Mouse (Mus musculus) midbrain, embryonic 12.5 days (tissue): Measurements from ENCODE around the gene Rnf227. TPM values are rescaled to one million over a fixed set of nuclear protein-coding genes. Genes with fewer than 3 reads are reported as not detected.

Source experiments
- polyA plus RNA-seq: library from polyadenylated mRNA; unstranded; fragments of >200 nt; fragmentation: Nextera tagmentation; extraction: Ambion mirVana; gene quantifications from 2 replicates; pipeline ENCODE4 v1.2.1, GENCODE M21; 2016

Rnf227 gene
- polyA plus RNA-seq, 1 experiment from 2014 or later: 48.4 TPM

Other genes with a start within 250 kb of the Rnf227 start
- gene Per1, start 245.2 kb upstream of the Rnf227 start, polyA plus RNA-seq: 9.8 and 10.9 TPM in 2 replicates
- 0.21 and 0.38 TPM in 2 replicates for gene Hes7, start 220.1 kb upstream of the Rnf227 start, polyA plus RNA-seq
- gene 9130213A22Rik, start 217.9 kb upstream of the Rnf227 start, polyA plus RNA-seq: 0.18 and 0.29 TPM in 2 replicates
- 0.66 and 0.67 TPM in 2 replicates for gene Aloxe3, start 214.6 kb upstream of the Rnf227 start, polyA plus RNA-seq
- gene Alox12b, start 183.5 kb upstream of the Rnf227 start, polyA plus RNA-seq: 0.06 TPM in 1 of 2 replicates, not detected in the other
- 0.13 TPM in 1 of 2 replicates, not detected in the other for gene Alox8, start 142.6 kb upstream of the Rnf227 start, polyA plus RNA-seq
- gene Gucy2e, start 103.4 kb upstream of the Rnf227 start, polyA plus RNA-seq: 0.23 and 0.25 TPM in 2 replicates
- 40.1 and 45.6 TPM in 2 replicates for gene Cntrob, start 16.7 kb upstream of the Rnf227 start, polyA plus RNA-seq
- gene Trappc1, start 16.5 kb upstream of the Rnf227 start, polyA plus RNA-seq: 186 and 187 TPM in 2 replicates
- gene Kcnab3, start 14.2 kb upstream of the Rnf227 start, polyA plus RNA-seq: 4.4 and 4.5 TPM in 2 replicates
- gene Chd3, start 28.9 kb downstream of the Rnf227 start, polyA plus RNA-seq: 78.7 and 88.5 TPM in 2 replicates
- gene Naa38, start 55.0 kb downstream of the Rnf227 start, polyA plus RNA-seq: 98.9 and 105 TPM in 2 replicates
- 52.9 and 53.8 TPM in 2 replicates for gene Cyb5d1, start 55.2 kb downstream of the Rnf227 start, polyA plus RNA-seq
- gene Tmem88, start 57.8 kb downstream of the Rnf227 start, polyA plus RNA-seq: 11.4 and 12.1 TPM in 2 replicates
- 48.7 and 50.7 TPM in 2 replicates for gene Kdm6b, start 73.2 kb downstream of the Rnf227 start, polyA plus RNA-seq
- 1.9 and 2.3 TPM in 2 replicates for gene Dnah2, start 208.6 kb downstream of the Rnf227 start, polyA plus RNA-seq
- gene Efnb3, start 219.7 kb downstream of the Rnf227 start, polyA plus RNA-seq: 78.3 and 84.6 TPM in 2 replicates
- 29.6 and 33.2 TPM in 2 replicates for gene Wrap53, start 239.8 kb downstream of the Rnf227 start, polyA plus RNA-seq
- 109 and 117 TPM in 2 replicates for gene Trp53, start 239.9 kb downstream of the Rnf227 start, polyA plus RNA-seq